Mouse (Mus musculus) bone marrow, adult 2 months (tissue): ENCODE data around the gene Golt1a.

ENCODE experiments used
- CTCF ChIP-seq: fragments of 200-500 bp; IDR thresholded peaks from 2 replicates; pipeline ENCODE4 v1.5.1; 2011; ENCODE audit warnings: low read length, control low read depth; ENCODE audit not compliant: control insufficient read depth, insufficient read depth
- POLR2A ChIP-seq: fragments of 200-500 bp; IDR thresholded peaks from 2 replicates; pipeline ENCODE4 v1.6.1; 2011; ENCODE audit warnings: low read depth, mild to moderate bottlenecking, control low read depth, low read length, borderline replicate concordance; ENCODE audit not compliant: control insufficient read depth

GRCm38 (mm10) chr1:133267094-133267493, 42.5 kb upstream of the Golt1a start:
- TF ChIP-seq POLR2A: no peak
- no peak for TF ChIP-seq CTCF
